Mouse (Mus musculus): ENCODE measurements around the gene Cntd1. TPM values are rescaled to one million over a fixed set of nuclear protein-coding genes. Genes with fewer than 3 reads are reported as not detected.
"Not testable (repeated sequence)": the region's sequence is repeated elsewhere in the genome, so short reads cannot be mapped to it uniquely, and the experiment has no call there.

Gene Cntd1
- total and polyA plus RNA-seq, 2 experiments from 2014 or later: 0.22 TPM; not detected in 1

DNA sequence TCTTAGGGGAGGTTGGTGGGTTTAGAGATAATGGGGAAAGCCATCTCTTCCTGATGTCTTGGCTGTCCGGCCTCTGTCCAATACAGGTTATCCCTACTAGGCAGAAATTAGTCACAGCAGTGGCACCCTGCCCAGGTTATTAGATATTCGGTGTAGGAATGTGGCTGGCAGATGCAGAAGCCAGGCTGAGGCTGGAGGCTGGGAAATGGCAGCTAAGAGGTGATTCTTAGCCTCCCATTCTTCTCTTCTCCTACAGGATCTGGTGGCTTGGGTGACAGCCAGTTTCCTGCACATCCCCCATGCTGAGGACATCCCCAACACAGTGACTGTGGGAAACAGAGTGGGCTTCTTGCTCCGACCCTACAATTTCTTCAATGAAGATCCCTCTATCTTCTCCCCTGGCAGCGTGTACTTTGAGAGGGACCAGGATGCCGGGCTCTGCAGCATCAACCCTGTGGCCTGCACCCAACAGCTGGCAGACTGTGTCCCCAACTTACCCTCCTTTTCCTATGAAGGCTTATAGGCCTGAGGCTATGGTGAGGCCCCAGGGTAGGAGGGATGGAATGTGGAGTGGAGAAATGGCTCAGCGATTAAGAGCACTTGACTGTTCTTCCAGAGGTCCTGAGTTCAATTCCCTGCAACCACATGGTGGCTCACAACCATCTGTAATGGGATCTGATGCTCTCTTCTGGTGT is 50.3 kb downstream of the Cntd1 start:
- peak overlapping the region; percentile 36 for H3K27ac ChIP-seq (ENCODE audit: low read depth)
- DNase-seq (ENCODE audit: low spot score): peak; percentile 64

DNA sequence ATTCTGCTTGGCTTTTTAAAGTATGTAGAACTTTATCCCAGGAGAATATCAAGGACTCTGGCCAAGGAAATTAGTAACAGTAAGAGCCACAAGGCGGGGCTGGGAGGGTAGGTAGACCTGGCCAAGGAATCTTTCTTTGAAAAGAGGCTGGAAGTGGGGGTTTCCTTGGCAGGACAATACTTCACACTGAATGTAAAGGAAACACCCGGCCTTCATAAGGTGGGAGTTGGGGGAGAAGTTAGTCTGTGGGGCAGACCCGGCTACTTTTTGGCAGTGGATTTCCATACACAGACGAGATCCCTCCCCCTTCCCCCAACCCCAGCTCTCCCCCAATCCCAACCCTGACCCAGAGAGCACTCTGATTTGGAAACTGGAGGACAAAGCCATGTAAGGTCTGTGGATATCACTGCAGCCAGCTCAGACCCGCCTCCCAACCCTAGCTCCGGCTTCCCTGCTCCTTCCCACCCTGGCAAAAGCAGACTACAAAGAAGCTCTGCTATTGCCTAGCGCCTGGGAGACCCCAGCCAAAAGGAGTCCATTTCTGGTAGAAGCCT is 51.6 kb downstream of the Cntd1 start, which contains the start of gene Aoc3:
Gene Aoc3 (plus strand): TSS at position 235 of the 554 bp plus-strand sequence.
- peak within 1 kb of the TSS; percentile 76 for H3K27ac ChIP-seq (ENCODE audit: low read depth)
- TF ChIP-seq EP300 (IDR thresholded peaks at IDR 0.05; ENCODE audit: low read depth): no peak
- no peak for TF ChIP-seq CTCF (IDR thresholded peaks at IDR 0.05; ENCODE audit: low read depth)

More for the DNA sequence above, 50.3 kb downstream of the Cntd1 start:
- H3K9ac ChIP-seq (replicated peaks; ENCODE audit: low read depth, low read length): no peak overlapping the region
- no peaks in the 10 kb centered on the region for H3K9me3 ChIP-seq (replicated peaks; ENCODE audit: control insufficient read depth, low read length)
- H3K36me3 ChIP-seq (replicated peaks; ENCODE audit: control insufficient read depth, insufficient read depth, low read length): peaks cover 10% of the 10 kb centered on the region
- TF ChIP-seq CTCF (IDR thresholded peaks at IDR 0.05; ENCODE audit: low read depth): no peak
- no peak for TF ChIP-seq EP300 (IDR thresholded peaks at IDR 0.05; ENCODE audit: low read depth)
- ATAC-seq (ENCODE audit: insufficient read depth, low read depth): peak; percentile 40
- WGBS: 42% methylated on average over 6 of the region's 6 CpGs
- H3K4me1 ChIP-seq (ENCODE audit: control insufficient read depth, insufficient read depth): peaks cover 10% of the 10 kb centered on the region; the same call in 1 of the 2 replicates
- no peaks in the 10 kb centered on the region for H3K27me3 ChIP-seq (ENCODE audit: control insufficient read depth, insufficient read depth, low read length)
- no peak overlapping the region for H3K4me2 ChIP-seq (ENCODE audit: low read depth, low read length)
- no peak overlapping the region for H3K4me3 ChIP-seq (ENCODE audit: low read depth, low read length)

DNA sequence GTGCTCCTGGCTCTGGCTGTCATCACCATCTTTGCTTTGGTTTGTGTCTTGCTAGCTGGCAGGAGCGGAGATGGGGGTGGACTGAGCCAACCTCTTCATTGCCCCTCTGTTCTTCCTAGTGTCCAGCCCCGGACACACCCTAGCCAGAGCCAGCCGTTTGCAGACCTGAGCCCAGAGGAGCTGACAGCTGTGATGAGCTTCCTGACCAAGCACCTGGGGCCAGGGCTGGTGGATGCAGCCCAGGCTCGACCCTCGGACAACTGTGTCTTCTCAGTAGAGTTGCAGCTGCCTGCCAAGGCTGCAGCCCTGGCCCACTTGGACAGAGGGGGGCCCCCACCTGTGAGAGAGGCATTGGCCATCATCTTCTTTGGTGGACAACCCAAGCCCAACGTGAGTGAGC is 52.1 kb downstream of the Cntd1 start:
- peak overlapping the region; percentile 53 for H3K4me2 ChIP-seq (ENCODE audit: low read depth, low read length)
- DNase-seq (ENCODE audit: low spot score); H3K4me1 ChIP-seq (ENCODE audit: control insufficient read depth, insufficient read depth); H3K36me3 ChIP-seq (replicated peaks; ENCODE audit: control insufficient read depth, insufficient read depth, low read length); ATAC-seq (ENCODE audit: insufficient read depth, low read depth); H3K9me3 ChIP-seq (replicated peaks; ENCODE audit: control insufficient read depth, low read length); H3K27me3 ChIP-seq (ENCODE audit: control insufficient read depth, insufficient read depth, low read length): not testable (repeated sequence)
- peak overlapping the region; percentile 40; the same call in 1 of the 2 replicates for H3K9ac ChIP-seq (replicated peaks; ENCODE audit: low read depth, low read length)
- peak overlapping the region; percentile 76 for H3K27ac ChIP-seq (ENCODE audit: low read depth)
- H3K4me3 ChIP-seq (ENCODE audit: low read depth, low read length): peak overlapping the region; percentile 44
- WGBS: 39% methylated on average over 6 of the region's 6 CpGs

More for the DNA sequence above, 51.6 kb downstream of the Cntd1 start, which contains the start of gene Aoc3:
- no peaks in the 10 kb centered on the region for H3K9me3 ChIP-seq (replicated peaks; ENCODE audit: control insufficient read depth, low read length)
- H3K27me3 ChIP-seq (ENCODE audit: control insufficient read depth, insufficient read depth, low read length): no peaks in the 10 kb centered on the region
- WGBS: 28% methylated on average over 7 of the region's 7 CpGs
- H3K4me1 ChIP-seq (ENCODE audit: control insufficient read depth, insufficient read depth): peaks cover 10% of the 10 kb centered on the region; the same call in 1 of the 2 replicates
- ATAC-seq (ENCODE audit: insufficient read depth, low read depth) (peak; percentile 74), DNase-seq (ENCODE audit: low spot score) (peak; percentile 55)
- H3K4me3 ChIP-seq (ENCODE audit: low read depth, low read length): peak within 1 kb of the TSS; percentile 44
- peak within 1 kb of the TSS; percentile 53 for H3K4me2 ChIP-seq (ENCODE audit: low read depth, low read length)
- peaks cover 4% of the 10 kb centered on the region; the same call in 1 of the 2 replicates for H3K36me3 ChIP-seq (replicated peaks; ENCODE audit: control insufficient read depth, insufficient read depth, low read length)
- H3K9ac ChIP-seq (replicated peaks; ENCODE audit: low read depth, low read length): peak within 1 kb of the TSS; percentile 40

DNA sequence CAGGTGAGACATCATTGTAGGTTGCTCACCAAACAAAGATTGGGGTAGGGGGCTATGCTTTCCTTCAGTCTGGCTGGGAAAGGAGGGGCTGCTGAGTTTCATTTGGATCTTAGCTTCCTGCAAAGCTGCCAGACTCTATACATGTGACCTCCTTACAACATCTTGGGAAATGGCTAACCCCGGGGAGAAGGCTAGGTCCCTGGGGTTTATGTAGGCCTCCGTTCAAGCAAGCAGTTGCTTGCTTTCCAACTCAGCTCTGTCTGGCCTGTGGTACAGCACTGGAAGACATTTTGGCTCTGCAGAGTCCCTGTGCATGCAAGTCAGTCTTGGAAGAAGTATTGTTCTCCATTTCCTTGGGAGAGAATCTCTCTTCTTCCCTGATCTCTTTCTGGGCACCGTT is 53.7 kb downstream of the Cntd1 start:
- no peaks in the 10 kb centered on the region for H3K9me3 ChIP-seq (replicated peaks; ENCODE audit: control insufficient read depth, low read length)
- DNase-seq (ENCODE audit: low spot score) (no peak), ATAC-seq (ENCODE audit: insufficient read depth, low read depth) (no peak)
- TF ChIP-seq CTCF (IDR thresholded peaks at IDR 0.05; ENCODE audit: low read depth): no peak
- TF ChIP-seq EP300 (IDR thresholded peaks at IDR 0.05; ENCODE audit: low read depth): no peak
- no peaks in the 10 kb centered on the region for H3K36me3 ChIP-seq (replicated peaks; ENCODE audit: control insufficient read depth, insufficient read depth, low read length)
- peaks cover 12% of the 10 kb centered on the region; the same call in 1 of the 2 replicates for H3K4me1 ChIP-seq (ENCODE audit: control insufficient read depth, insufficient read depth)
- no peaks in the 10 kb centered on the region for H3K27me3 ChIP-seq (ENCODE audit: control insufficient read depth, insufficient read depth, low read length)
- H3K4me3 ChIP-seq (ENCODE audit: low read depth, low read length): peak overlapping the region; percentile 44
- 54% methylated on average over 3 of the region's 3 CpGs for WGBS
- peak overlapping the region; percentile 32; the same call in 1 of the 2 replicates for H3K27ac ChIP-seq (ENCODE audit: low read depth)
- H3K9ac ChIP-seq (replicated peaks; ENCODE audit: low read depth, low read length): no peak overlapping the region
- peak overlapping the region; percentile 53 for H3K4me2 ChIP-seq (ENCODE audit: low read depth, low read length)

DNA sequence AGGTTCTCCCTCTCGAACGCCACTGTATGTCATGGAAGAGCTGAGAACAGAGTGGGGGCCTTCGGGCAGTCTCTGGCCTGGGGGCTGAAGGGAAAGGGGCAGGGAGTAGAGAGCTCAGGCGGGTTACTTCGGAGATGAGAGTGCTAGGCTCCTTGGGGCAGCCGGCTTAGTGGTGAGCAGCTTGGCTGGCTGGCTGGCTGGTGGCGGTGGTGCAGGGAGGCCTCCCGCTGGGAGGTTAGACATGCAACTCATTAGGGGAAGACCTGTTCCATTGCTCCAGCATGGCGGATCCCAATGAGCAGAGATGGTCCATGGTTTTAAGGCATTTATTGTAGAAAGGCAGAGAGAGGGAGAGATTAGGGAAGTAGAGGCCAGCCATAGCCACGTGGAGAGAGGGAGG is 55.2 kb downstream of the Cntd1 start:
- Histone ChIP-seq H3K27me3 (ENCODE audit: control insufficient read depth, insufficient read depth, low read length) (no peaks in the 10 kb centered on the region), H3K4me2 (ENCODE audit: low read depth, low read length) (peak overlapping the region; percentile 53), H3K9ac (replicated peaks; ENCODE audit: low read depth, low read length) (no peak overlapping the region), H3K36me3 (replicated peaks; ENCODE audit: control insufficient read depth, insufficient read depth, low read length) (no peaks in the 10 kb centered on the region), H3K4me3 (ENCODE audit: low read depth, low read length) (peak overlapping the region; percentile 44), H3K9me3 (replicated peaks; ENCODE audit: control insufficient read depth, low read length) (no peaks in the 10 kb centered on the region), H3K4me1 (ENCODE audit: control insufficient read depth, insufficient read depth) (peaks cover 11% of the 10 kb centered on the region; the same call in 1 of the 2 replicates), H3K27ac (ENCODE audit: low read depth) (no peak overlapping the region)
- 48% methylated on average over 10 of the region's 10 CpGs for WGBS
- TF ChIP-seq EP300 (IDR thresholded peaks at IDR 0.05; ENCODE audit: low read depth): no peak
- TF ChIP-seq CTCF (IDR thresholded peaks at IDR 0.05; ENCODE audit: low read depth): no peak
- ATAC-seq (ENCODE audit: insufficient read depth, low read depth) (no peak), DNase-seq (ENCODE audit: low spot score) (no peak)
